Mouse (Mus musculus) ES-E14 (cell line): ENCODE measurements at regions not wholly inside any gene's neighbourhood (a gene's known extent, or its start where the extent isn't known, plus 50 kb on each side); places are given as distances from the start of the nearest gene placed in this dataset.

ENCODE experiments used
- DNase-seq: peaks from one replicate; pipeline ENCODE4 v3.0.0-alpha.2; 2013; ENCODE audit warnings: low read depth, low spot score
- H3K27ac ChIP-seq: 2 replicates; pipeline ENCODE4 v1.5.1; 2012; ENCODE audit warnings: low read depth, mild to moderate bottlenecking, low read length, moderate library complexity, mixed read lengths; ENCODE audit not compliant: poor library complexity, insufficient read depth, severe bottlenecking
- H3K36me3 ChIP-seq: 2 replicates; pipeline ENCODE4 v1.6.1; 2012; ENCODE audit warnings: mild to moderate bottlenecking, low read length, moderate library complexity, mixed read lengths; ENCODE audit not compliant: control insufficient read depth, poor library complexity, insufficient read depth, severe bottlenecking
- H3K4me1 ChIP-seq, 2 experiments: fragments of 150-350 bp in 1 of 2; sonication (generic) in 1 of 2; 2 replicates each; pipeline ENCODE4 v1.6.1; 2012; ENCODE audit warnings: low read length in 2 of 2, mild to moderate bottlenecking in 1 of 2, mixed read lengths in 1 of 2; ENCODE audit not compliant: control insufficient read depth in 2 of 2, insufficient read depth in 2 of 2, poor library complexity in 1 of 2
- H3K4me3 ChIP-seq, 2 experiments: fragments of 150-350 bp in 1 of 2; sonication (generic) in 1 of 2; 2 replicates each; pipeline ENCODE4 v1.5.1; 2012; ENCODE audit warnings: low read length in 2 of 2, low read depth in 1 of 2, mild to moderate bottlenecking in 1 of 2, mixed read lengths in 1 of 2; ENCODE audit not compliant: insufficient read depth in 1 of 2, poor library complexity in 1 of 2, severe bottlenecking in 1 of 2
- H3K9ac ChIP-seq: 2 replicates; pipeline ENCODE4 v1.6.1; 2012; ENCODE audit warnings: low read depth, mild to moderate bottlenecking, low read length, mixed read lengths; ENCODE audit not compliant: poor library complexity, insufficient read depth, severe bottlenecking
- H3K9me3 ChIP-seq: fragments of 150-350 bp; sonication (generic); 2 replicates; pipeline ENCODE4 v1.6.1; 2012; ENCODE audit warnings: low read depth, mild to moderate bottlenecking, low read length; ENCODE audit not compliant: control insufficient read depth, insufficient read depth
- CHD2 ChIP-seq: IDR thresholded peaks from 2 replicates; pipeline ENCODE4 v1.6.1; 2014; ENCODE audit warnings: mild to moderate bottlenecking, low read depth, low read length, inconsistent platforms
- HCFC1 ChIP-seq: IDR thresholded peaks from 2 replicates; pipeline ENCODE4 v1.6.1; 2012; ENCODE audit warnings: low read length, inconsistent platforms, borderline replicate concordance; ENCODE audit not compliant: insufficient read depth
- MAFK ChIP-seq: IDR thresholded peaks from 2 replicates; pipeline ENCODE4 v1.6.1; 2014; ENCODE audit warnings: mild to moderate bottlenecking, low read depth, low read length, inconsistent platforms; ENCODE audit not compliant: insufficient read depth
- ZC3H11A ChIP-seq: IDR thresholded peaks from 2 replicates; pipeline ENCODE4 v1.6.1; 2012; ENCODE audit warnings: low read depth, mild to moderate bottlenecking, inconsistent platforms, low read length, borderline replicate concordance
- ZNF384 ChIP-seq: IDR thresholded peaks from 2 replicates; pipeline ENCODE4 v1.6.1; 2012; ENCODE audit warnings: low read depth, low read length, inconsistent platforms
- in situ Hi-C, 2 experiments: fragments of 600-800 bp; cut with MboI; formaldehyde crosslinking; loops; one replicate each; pipeline ENCODE4 v1.15.1; 2025; ENCODE audit warnings: low sequenced_read_pairs in 2 of 2, inconsistent platforms in 1 of 2; ENCODE audit not compliant: unreplicated experiment in 2 of 2

GRCm38 (mm10) chr12:107823768-107824394 is 179.5 kb downstream of the Bcl11b start:
- no peaks in the 10 kb centered on the region for H3K36me3 ChIP-seq
- H3K27ac ChIP-seq: no peak overlapping the region
- no peaks in the 10 kb centered on the region for H3K9me3 ChIP-seq
- in situ Hi-C loops: no loop called here
- TF ChIP-seq MAFK: no peak
- TF ChIP-seq CHD2: no peak
- TF ChIP-seq ZNF384: no peak
- H3K4me1 ChIP-seq: no peaks in the 10 kb centered on the region
- H3K9ac ChIP-seq: no peak overlapping the region
- no peak overlapping the region for H3K4me3 ChIP-seq
- DNase-seq: no peak

GRCm38 (mm10) chr12:107825921-107826320 is 177.5 kb downstream of the Bcl11b start:
- Histone ChIP-seq H3K4me1 (no peaks in the 10 kb centered on the region), H3K27ac (no peak overlapping the region), H3K9me3 (no peaks in the 10 kb centered on the region), H3K9ac (no peak overlapping the region), H3K4me3 (no peak overlapping the region), H3K36me3 (no peaks in the 10 kb centered on the region)
- no peak for DNase-seq
- in situ Hi-C loops: no loop called here
- TF ChIP-seq MAFK (no peak), ZC3H11A (no peak), ZNF384 (no peak), HCFC1 (no peak), CHD2 (no peak)

DNA sequence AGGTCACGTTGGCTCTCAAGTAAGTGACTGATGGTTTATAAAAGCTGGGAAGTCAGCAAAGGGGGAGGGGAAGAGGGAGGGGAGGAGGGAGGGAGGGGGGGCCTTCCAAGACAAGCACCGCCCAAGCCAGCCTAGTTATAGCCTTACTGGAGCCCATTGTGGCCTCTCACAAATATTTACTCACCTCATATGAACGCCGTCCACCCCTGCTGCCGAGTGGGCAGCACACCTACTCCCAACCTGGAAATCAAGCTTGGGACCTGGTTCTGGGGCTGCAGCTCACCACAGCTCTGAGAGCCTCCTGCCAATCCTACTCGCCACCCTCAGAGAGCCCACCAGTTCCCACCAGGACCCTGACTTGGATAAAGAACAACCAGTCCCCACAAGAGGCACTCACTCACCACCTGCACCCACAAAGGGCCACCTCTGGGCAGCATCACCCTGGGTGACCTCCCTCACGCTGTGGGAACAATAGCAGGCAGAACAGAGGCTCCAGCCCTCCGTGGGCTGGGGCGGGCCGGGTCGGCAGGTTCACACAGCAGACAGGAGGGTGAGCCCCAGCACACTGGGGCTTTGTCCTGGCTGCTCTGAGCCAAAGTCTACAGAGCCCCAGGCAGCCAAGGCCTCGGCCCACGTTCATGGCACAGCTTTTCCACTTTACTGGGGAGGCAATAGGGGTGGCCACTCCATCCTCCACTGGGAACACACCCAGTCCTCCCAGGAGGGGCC is 171.8 kb downstream of the Bcl11b start:
- no peak overlapping the region for H3K27ac ChIP-seq
- DNase-seq: no peak
- in situ Hi-C loops: no loop called here

DNA sequence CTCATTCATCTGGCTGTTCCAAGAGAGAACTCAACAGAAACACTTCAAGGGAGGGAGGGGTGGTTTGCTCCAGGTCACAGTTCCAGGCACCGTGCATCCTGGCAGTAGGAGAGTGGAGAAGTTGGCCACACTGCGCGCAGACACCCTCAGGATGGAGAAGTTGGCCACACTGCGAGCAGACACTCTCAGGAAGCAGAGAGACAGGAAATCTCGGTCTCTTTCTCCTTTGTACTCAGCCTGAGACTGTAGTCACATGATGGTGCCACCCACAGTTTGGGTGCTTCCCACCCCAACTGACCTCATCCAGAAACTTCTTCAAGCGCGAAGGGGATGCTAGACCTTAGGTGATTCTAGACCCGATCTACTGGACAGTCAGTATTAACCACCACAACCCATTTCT is 170.4 kb downstream of the Bcl11b start:
- no peaks in the 10 kb centered on the region for H3K4me1 ChIP-seq
- H3K27ac ChIP-seq: no peak overlapping the region
- H3K4me3 ChIP-seq: no peak overlapping the region
- H3K36me3 ChIP-seq: no peaks in the 10 kb centered on the region
- TF ChIP-seq CHD2 (no peak), ZC3H11A (no peak), MAFK (no peak), HCFC1 (no peak)
- in situ Hi-C loops: no loop called here
- no peak for DNase-seq
- no peak overlapping the region for H3K9ac ChIP-seq
- H3K9me3 ChIP-seq: no peaks in the 10 kb centered on the region

More for the DNA sequence above, 171.8 kb downstream of the Bcl11b start:
- H3K4me1 ChIP-seq: no peaks in the 10 kb centered on the region
- H3K9me3 ChIP-seq: no peaks in the 10 kb centered on the region
- no peak overlapping the region for H3K9ac ChIP-seq
- no peak for TF ChIP-seq ZNF384
- no peak for TF ChIP-seq CHD2
- TF ChIP-seq ZC3H11A: no peak
- TF ChIP-seq HCFC1: no peak
- no peak for TF ChIP-seq MAFK
- no peaks in the 10 kb centered on the region for H3K36me3 ChIP-seq
- no peak overlapping the region for H3K4me3 ChIP-seq
